Mouse (Mus musculus): ENCODE results near the gene Chid1. TPM values are rescaled to one million over a fixed set of nuclear protein-coding genes. Genes with fewer than 3 reads are reported as not detected.
A peak's percentile ranks its signal among the peaks of the same experiment; 100 is the strongest.

The Chid1 gene
- polyA plus RNA-seq, 1 experiment from 2014 or later, result 30.0 TPM

DNA sequence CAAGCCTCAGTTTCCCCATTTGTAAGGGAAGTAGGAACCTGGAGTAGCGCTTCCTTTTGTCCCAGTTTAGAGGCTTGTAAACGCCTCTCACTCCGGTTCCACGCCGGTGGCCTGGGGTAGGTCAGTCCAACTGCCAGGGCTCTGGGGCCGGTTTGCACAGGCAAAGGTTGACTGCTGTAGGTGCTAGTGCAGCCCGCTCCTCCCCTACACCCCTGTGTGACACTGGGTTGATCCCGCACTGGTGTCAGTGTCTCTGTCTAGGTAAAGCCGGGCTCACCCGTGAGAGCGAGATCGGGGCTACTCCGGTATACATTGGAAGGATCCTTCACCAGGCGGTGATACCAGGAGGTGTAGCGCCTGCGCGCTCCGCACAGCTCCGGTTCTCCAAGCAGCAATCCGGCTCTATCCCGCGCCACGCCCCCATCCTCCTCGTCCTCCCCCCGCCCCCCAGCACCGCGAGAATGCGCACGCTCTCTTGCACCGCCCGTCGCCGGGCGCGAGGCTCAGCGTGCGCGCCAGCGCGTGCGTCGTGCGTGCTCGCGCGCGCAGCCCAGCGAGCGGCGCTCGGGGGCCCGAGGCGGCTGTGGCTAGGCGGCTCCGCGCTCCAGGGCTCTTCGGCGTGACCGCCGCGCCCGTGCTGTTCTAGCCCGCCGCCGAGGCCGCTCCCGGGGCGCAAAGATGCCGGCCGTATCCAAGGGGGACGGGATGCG is 22.2 kb upstream of the Chid1 start, which contains the start of gene Ap2a2:
Ap2a2 (plus strand) TSS at position 492 of the 710 bp plus-strand sequence.
- H3K9me3 ChIP-seq (replicated peaks; ENCODE audit: low read length), result no peaks in the 10 kb centered on the region
- TF ChIP-seq CTCF (IDR thresholded peaks at IDR 0.05; ENCODE audit: low read depth), result no peak

DNA sequence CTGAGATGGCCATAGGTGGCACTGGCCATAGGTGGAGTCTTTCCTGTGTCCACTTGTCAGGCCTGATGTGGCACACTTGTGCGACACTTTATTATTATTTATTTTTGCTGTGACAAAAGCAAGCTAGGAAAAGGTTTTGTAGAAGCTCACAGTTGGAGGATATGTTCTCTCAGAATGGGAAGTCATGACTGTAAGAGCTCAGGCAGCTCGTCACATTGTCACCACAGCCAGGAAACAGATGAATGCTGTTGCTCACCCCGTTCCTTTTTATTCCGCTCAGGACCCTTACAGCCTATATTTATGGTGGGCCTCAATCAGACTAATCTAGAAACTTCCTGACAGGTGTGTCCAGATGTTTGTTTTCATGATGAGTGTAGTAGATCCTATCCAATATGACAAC is 20.8 kb upstream of the Chid1 start:
- H3K9me3 ChIP-seq (replicated peaks; ENCODE audit: low read length), result no peaks in the 10 kb centered on the region
- ATAC-seq (replicated peaks; ENCODE audit: low FRiP score, low read depth) (no peak), DNase-seq (ENCODE audit: low spot score) (no peak)
- no peak overlapping the region for H3K4me3 ChIP-seq (replicated peaks; ENCODE audit: low read depth, low read length)
- WGBS, result 65% methylated on average over 4 of the region's 4 CpGs
- TF ChIP-seq CTCF (IDR thresholded peaks at IDR 0.05; ENCODE audit: low read depth), result no peak
- no peaks in the 10 kb centered on the region for H3K36me3 ChIP-seq (ENCODE audit: insufficient read depth, low read length)
- H3K4me2 ChIP-seq (ENCODE audit: low read length), result no peak overlapping the region
- H3K27ac ChIP-seq, result no peak overlapping the region
- no peaks in the 10 kb centered on the region for H3K27me3 ChIP-seq (ENCODE audit: insufficient read depth, low read length)
- no peak overlapping the region for H3K9ac ChIP-seq (ENCODE audit: low read depth, low read length)
- peaks cover 17% of the 10 kb centered on the region; the same call in 1 of the 2 replicates for H3K4me1 ChIP-seq (replicated peaks; ENCODE audit: insufficient read depth, low read length)

More for the DNA sequence above, 22.2 kb upstream of the Chid1 start, which contains the start of gene Ap2a2:
- peak; percentile 93 for ATAC-seq (replicated peaks; ENCODE audit: low FRiP score, low read depth)
- WGBS, result under 1% methylated on average over 67 of the region's 72 CpGs
- no peaks in the 10 kb centered on the region for H3K27me3 ChIP-seq (ENCODE audit: insufficient read depth, low read length)
- peak; percentile 96 for DNase-seq (ENCODE audit: low spot score)
- H3K4me1 ChIP-seq (replicated peaks; ENCODE audit: insufficient read depth, low read length), result peaks cover 17% of the 10 kb centered on the region; the same call in 1 of the 2 replicates
- peak within 1 kb of the TSS; percentile 97 for H3K9ac ChIP-seq (ENCODE audit: low read depth, low read length)
- H3K27ac ChIP-seq, result peak within 1 kb of the TSS; percentile 89
- H3K36me3 ChIP-seq (ENCODE audit: insufficient read depth, low read length), result no peaks in the 10 kb centered on the region
- H3K4me2 ChIP-seq (ENCODE audit: low read length), result peak within 1 kb of the TSS; percentile 82
- H3K4me3 ChIP-seq (replicated peaks; ENCODE audit: low read depth, low read length), result peak within 1 kb of the TSS; percentile 88

DNA sequence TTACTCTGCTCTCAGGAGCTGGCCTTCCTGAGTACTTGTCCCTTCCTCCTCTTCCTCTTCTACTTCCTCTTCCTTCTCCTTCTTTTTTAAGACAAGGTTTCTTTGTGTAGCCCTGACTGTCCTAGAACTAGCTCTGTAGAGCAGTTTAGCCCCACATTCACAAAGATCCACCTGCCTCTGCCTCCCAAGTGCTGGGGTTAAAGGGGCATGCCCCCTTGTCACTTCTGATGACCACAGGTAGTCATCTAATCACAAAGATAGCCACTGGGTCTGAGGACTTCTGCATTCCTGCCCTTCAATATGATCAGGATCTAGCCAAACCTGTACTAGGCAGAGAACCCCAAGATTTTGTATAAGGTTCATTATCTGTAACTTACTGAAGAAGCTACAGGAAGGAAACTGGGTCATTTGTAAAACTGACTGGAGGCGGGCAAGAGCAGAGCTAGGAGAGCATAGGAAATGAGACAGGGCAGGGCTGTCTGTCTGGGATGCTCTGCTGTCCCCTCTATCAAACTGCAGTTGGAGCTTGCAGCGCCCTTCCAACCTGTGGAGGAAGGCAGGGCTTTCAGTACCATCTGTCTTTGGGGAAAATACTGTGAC is 20.2 kb upstream of the Chid1 start:
- no peak overlapping the region for H3K27ac ChIP-seq
- H3K4me2 ChIP-seq (ENCODE audit: low read length), result no peak overlapping the region
- H3K27me3 ChIP-seq (ENCODE audit: insufficient read depth, low read length), result no peaks in the 10 kb centered on the region
- 69% methylated on average over 2 of the region's 2 CpGs for WGBS
- no peak for TF ChIP-seq CTCF (IDR thresholded peaks at IDR 0.05; ENCODE audit: low read depth)
- H3K36me3 ChIP-seq (ENCODE audit: insufficient read depth, low read length), result no peaks in the 10 kb centered on the region
- ATAC-seq (replicated peaks; ENCODE audit: low FRiP score, low read depth) (no peak), DNase-seq (ENCODE audit: low spot score) (no peak)
- H3K9ac ChIP-seq (ENCODE audit: low read depth, low read length), result no peak overlapping the region
- H3K9me3 ChIP-seq (replicated peaks; ENCODE audit: low read length), result no peaks in the 10 kb centered on the region
- H3K4me3 ChIP-seq (replicated peaks; ENCODE audit: low read depth, low read length), result no peak overlapping the region
- H3K4me1 ChIP-seq (replicated peaks; ENCODE audit: insufficient read depth, low read length), result peaks cover 16% of the 10 kb centered on the region; the same call in 1 of the 2 replicates

DNA sequence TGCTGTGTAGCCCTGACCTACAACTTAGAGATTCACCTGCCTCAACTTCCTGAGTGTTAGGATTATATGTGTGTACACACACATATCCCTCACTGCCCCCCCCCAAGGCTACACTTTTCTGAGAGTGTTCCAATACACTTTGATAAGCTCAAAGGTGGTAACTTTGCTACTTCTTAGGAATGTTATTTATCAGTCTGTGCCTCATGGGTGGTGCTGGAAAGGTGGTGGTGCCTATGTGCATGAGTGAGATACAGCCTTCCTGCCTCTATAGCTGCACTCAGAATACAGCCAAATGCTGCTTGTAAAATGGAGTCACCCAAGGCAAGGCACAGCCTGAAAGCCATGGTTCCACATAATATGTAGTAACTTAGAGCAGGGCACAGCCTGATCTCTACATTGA is 19.3 kb upstream of the Chid1 start:
- ATAC-seq (replicated peaks; ENCODE audit: low FRiP score, low read depth) (no peak), DNase-seq (ENCODE audit: low spot score) (no peak)
- TF ChIP-seq CTCF (IDR thresholded peaks at IDR 0.05; ENCODE audit: low read depth), result no peak
- H3K4me2 ChIP-seq (ENCODE audit: low read length), result no peak overlapping the region
- no peak overlapping the region for H3K4me3 ChIP-seq (replicated peaks; ENCODE audit: low read depth, low read length)
- no peaks in the 10 kb centered on the region for H3K36me3 ChIP-seq (ENCODE audit: insufficient read depth, low read length)
- no peaks in the 10 kb centered on the region for H3K9me3 ChIP-seq (replicated peaks; ENCODE audit: low read length)
- 0 out of 2 replicates have a peak, but pooled peaks cover 10% of the 10 kb centered on the region for H3K4me1 ChIP-seq (replicated peaks; ENCODE audit: insufficient read depth, low read length)
- H3K27me3 ChIP-seq (ENCODE audit: insufficient read depth, low read length), result no peaks in the 10 kb centered on the region
- no peak overlapping the region for H3K9ac ChIP-seq (ENCODE audit: low read depth, low read length)
- no peak overlapping the region for H3K27ac ChIP-seq

DNA sequence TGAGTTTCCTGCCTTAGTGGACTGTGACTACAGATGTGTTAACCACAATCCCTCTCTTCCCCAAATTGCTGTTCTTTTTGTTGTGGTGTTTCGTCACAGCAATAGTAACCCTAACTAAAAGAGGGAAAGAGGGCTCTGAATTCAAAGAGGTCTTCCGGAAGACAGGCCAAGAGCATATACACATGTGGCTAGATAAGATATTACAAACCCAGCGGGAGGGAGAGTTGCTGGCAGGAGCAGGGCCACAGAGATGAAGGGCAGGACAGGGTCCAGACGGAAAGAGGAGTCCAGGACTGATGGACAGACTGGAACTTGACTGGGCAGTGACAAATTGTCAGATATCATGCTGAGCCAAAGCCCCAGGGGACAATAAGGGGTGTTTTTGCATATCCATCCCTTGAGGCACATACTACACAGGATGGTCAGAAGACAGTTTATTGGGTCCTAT is 18.7 kb upstream of the Chid1 start:
- Histone ChIP-seq H3K4me1 (replicated peaks; ENCODE audit: insufficient read depth, low read length) (0 out of 2 replicates have a peak, but pooled peaks cover 9% of the 10 kb centered on the region), H3K4me2 (ENCODE audit: low read length) (no peak overlapping the region), H3K9me3 (replicated peaks; ENCODE audit: low read length) (no peaks in the 10 kb centered on the region), H3K9ac (ENCODE audit: low read depth, low read length) (no peak overlapping the region), H3K36me3 (ENCODE audit: insufficient read depth, low read length) (no peaks in the 10 kb centered on the region), H3K4me3 (replicated peaks; ENCODE audit: low read depth, low read length) (no peak overlapping the region), H3K27ac (no peak overlapping the region), H3K27me3 (ENCODE audit: insufficient read depth, low read length) (no peaks in the 10 kb centered on the region)
- no peak for ATAC-seq (replicated peaks; ENCODE audit: low FRiP score, low read depth)
- 75% methylated on average over 4 of the region's 4 CpGs for WGBS
- no peak for DNase-seq (ENCODE audit: low spot score)
- TF ChIP-seq CTCF (IDR thresholded peaks at IDR 0.05; ENCODE audit: low read depth), result no peak

DNA sequence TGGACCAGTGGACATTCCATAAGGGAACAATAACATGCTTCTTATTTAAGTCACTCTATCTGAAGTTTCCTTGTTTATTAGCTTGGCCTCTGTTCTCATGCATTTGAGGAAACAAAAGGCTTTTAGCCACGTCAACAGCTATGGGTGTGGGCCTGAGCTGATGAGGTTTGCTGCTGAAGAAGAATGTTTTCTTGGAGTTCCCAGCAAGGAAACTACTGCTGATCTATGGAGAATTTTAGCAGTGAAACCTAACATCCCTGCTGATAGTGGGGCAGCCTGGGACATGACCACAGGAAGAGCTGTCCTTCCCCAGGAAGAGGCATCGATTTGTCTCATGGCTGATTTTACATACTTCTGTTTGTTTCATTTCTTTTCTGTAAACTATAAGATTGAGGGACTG is 10.8 kb upstream of the Chid1 start:
- Histone ChIP-seq H3K4me2 (ENCODE audit: low read length) (no peak overlapping the region), H3K27me3 (ENCODE audit: insufficient read depth, low read length) (no peaks in the 10 kb centered on the region), H3K9me3 (replicated peaks; ENCODE audit: low read length) (no peaks in the 10 kb centered on the region), H3K4me3 (replicated peaks; ENCODE audit: low read depth, low read length) (no peak overlapping the region), H3K27ac (no peak overlapping the region), H3K9ac (ENCODE audit: low read depth, low read length) (no peak overlapping the region), H3K36me3 (ENCODE audit: insufficient read depth, low read length) (no peaks in the 10 kb centered on the region), H3K4me1 (replicated peaks; ENCODE audit: insufficient read depth, low read length) (no peaks in the 10 kb centered on the region)
- WGBS, result 63% methylated on average over 2 of the region's 2 CpGs
- DNase-seq (ENCODE audit: low spot score), result no peak
- no peak for ATAC-seq (replicated peaks; ENCODE audit: low FRiP score, low read depth)
- TF ChIP-seq CTCF (IDR thresholded peaks at IDR 0.05; ENCODE audit: low read depth), result no peak
